ENCODE assay signal across 24 mouse cellular contexts in the genomic region with DNA sequence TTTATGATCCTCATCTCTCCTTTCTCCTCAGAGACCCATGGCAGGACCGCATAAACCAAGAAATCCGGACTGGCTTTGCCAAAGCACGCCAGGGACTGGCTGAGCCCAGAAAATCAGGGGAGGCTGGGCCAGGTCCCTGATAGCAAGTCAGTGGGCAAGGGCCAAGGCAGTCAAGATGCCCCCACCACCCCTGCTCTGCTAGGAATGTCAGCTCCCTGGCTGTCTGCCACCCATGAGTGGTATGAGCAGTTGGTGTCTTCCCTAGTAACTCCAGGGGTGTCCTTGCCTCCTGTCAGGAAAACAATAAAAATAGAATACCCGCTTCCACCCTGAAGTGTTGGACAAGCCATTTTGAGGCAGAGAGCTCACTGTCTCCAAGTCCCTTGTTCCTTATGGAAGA. TPM values are rescaled to one million over a fixed set of nuclear protein-coding genes. Genes with fewer than 3 reads are reported as not detected.
DNase-seq lines count a peak whose midpoint lies in the region; ATAC-seq lines count a peak whose summit lies in the region.
"Had no signal": no experiment of that assay in that cellular context is flagged by ENCODE, and none has a peak within 500 bp of the region (broad histone marks: within the 10 kb centered on the region; RNA-seq: fewer than 3 reads in every experiment).

No protein-coding gene starts in this region.

- no peaks in the 10 kb centered on the region for H3K27me3 ChIP-seq in hindbrain, embryonic 12.5 days
- H3K27me3 ChIP-seq: liver, embryonic 15.5 days had no signal

- H3K4me2 ChIP-seq in hindbrain, embryonic 12.5 days (replicated peaks), result no peak overlapping the region
- H3K4me2 ChIP-seq: embryonic facial prominence, embryonic 15.5 days; heart, embryonic 13.5 days; limb, embryonic 15.5 days; liver, embryonic 15.5 days; midbrain, embryonic 13.5 days had no signal

- H3K4me3 ChIP-seq in hindbrain, embryonic 12.5 days, result no peak overlapping the region
- H3K4me3 ChIP-seq: embryonic facial prominence, embryonic 15.5 days; heart, embryonic 13.5 days; hindbrain, embryonic 10.5 days; limb, embryonic 15.5 days; liver, embryonic 15.5 days; midbrain, embryonic 13.5 days had no signal

- DNase-seq in heart, postnatal 4 days, result peak; percentile 53
- DNase-seq in heart, adult 9 months (ENCODE audit: low spot score in 2 of 2), result no peak
- peak; percentile 76 for DNase-seq in cerebellum, adult 11-12 months
- DNase-seq in cerebellum, postnatal 10 days, result peak; percentile 82 to 88
- no peak for DNase-seq in urinary bladder, postnatal 4 days (ENCODE audit: low spot score in 2 of 2)
- DNase-seq in neural tube, embryonic 10.5 days (ENCODE audit: extremely low spot score, low spot score), result no peak
- DNase-seq: adrenal gland, adult 2 months; kidney, adult 18-20 months; kidney, postnatal 10 days; layer of hippocampus, postnatal 36 days; right cerebral cortex, postnatal 14 days; spleen, adult 18-20 months; thymus, postnatal 36 days had no signal

- no peak for ATAC-seq in hindbrain, embryonic 12.5 days (ENCODE audit: low FRiP score)
- ATAC-seq: midbrain, embryonic 13.5 days had no signal

- no peaks in the 10 kb centered on the region for H3K36me3 ChIP-seq in hindbrain, embryonic 12.5 days
- H3K36me3 ChIP-seq: embryonic facial prominence, embryonic 15.5 days; heart, embryonic 13.5 days; hindbrain, embryonic 10.5 days; limb, embryonic 15.5 days; liver, embryonic 15.5 days; midbrain, embryonic 13.5 days had no signal

- peaks cover 4% of the 10 kb centered on the region for H3K4me1 ChIP-seq in hindbrain, embryonic 12.5 days
- H3K4me1 ChIP-seq: liver, embryonic 15.5 days had no signal

- WGBS in hindbrain, embryonic 12.5 days, result 90% methylated on average over 4 of the region's 4 CpGs

- H3K9me3 ChIP-seq in hindbrain, embryonic 12.5 days (replicated peaks), result no peaks in the 10 kb centered on the region
- H3K9me3 ChIP-seq: embryonic facial prominence, embryonic 15.5 days; heart, embryonic 13.5 days; hindbrain, embryonic 10.5 days; limb, embryonic 15.5 days; liver, embryonic 15.5 days; midbrain, embryonic 13.5 days had no signal

- no peak overlapping the region for H3K9ac ChIP-seq in hindbrain, embryonic 12.5 days
- H3K9ac ChIP-seq: embryonic facial prominence, embryonic 15.5 days; heart, embryonic 13.5 days; limb, embryonic 15.5 days; liver, embryonic 15.5 days; midbrain, embryonic 13.5 days had no signal

- H3K27ac ChIP-seq in hindbrain, embryonic 12.5 days, result no peak overlapping the region
- H3K27ac ChIP-seq: embryonic facial prominence, embryonic 15.5 days; heart, embryonic 13.5 days; hindbrain, embryonic 10.5 days; limb, embryonic 15.5 days; liver, embryonic 15.5 days; midbrain, embryonic 13.5 days had no signal

RNA-seq across cellular contexts. Expression of a gene that starts 11.9 kb away (rescaled TPM):
- 10 to 100 TPM; 17.3 to 18.6 TPM for total RNA-seq in heart, postnatal 4 days (2021)
- polyA plus RNA-seq in hindbrain, embryonic 12.5 days (2016; fragmentation: Nextera tagmentation; extraction: Ambion mirVana), result 4.9 and 6.3 TPM in 2 replicates

RNA-seq across cellular contexts. Expression of a gene that starts 36.9 kb away (rescaled TPM):
- total RNA-seq in heart, postnatal 4 days (2021), result not detected
- 0.22 TPM in 1 of 2 replicates, not detected in the other for polyA plus RNA-seq in hindbrain, embryonic 12.5 days (2016; fragmentation: Nextera tagmentation; extraction: Ambion mirVana)
- total RNA-seq: adrenal gland, adult 2 months; layer of hippocampus, adult 18-20 months; layer of hippocampus, postnatal 36 days; left cerebral cortex, postnatal 25 days had no signal
- polyA plus RNA-seq: adrenal gland, adult 2 months; C2C12; embryonic facial prominence, embryonic 15.5 days; heart, embryonic 13.5 days; hindbrain, embryonic 10.5 days; limb, embryonic 15.5 days; liver, embryonic 15.5 days; lung, embryonic 16.5 days; midbrain, embryonic 13.5 days had no signal

Comparison
In these comparisons a context has a peak if more than half of its experiments do, and no peak if none do; other contexts are left out.
1. DNase-seq: peak in heart, postnatal 4 days (single experiment), cerebellum, adult 11-12 months (single experiment) and cerebellum, postnatal 10 days (2 of 2); none in heart, adult 9 months (0 of 2), urinary bladder, postnatal 4 days (0 of 2) and neural tube, embryonic 10.5 days (single experiment).